Mouse (Mus musculus) kidney, postnatal 36 days (tissue): ENCODE measurements at regions not wholly inside any gene's neighbourhood (a gene's known extent, or its start where the extent isn't known, plus 50 kb on each side); places are given as distances from the start of the nearest gene placed in this dataset.
"Not testable (repeated sequence)": the region's sequence is repeated elsewhere in the genome, so short reads cannot be mapped to it uniquely, and the experiment has no call there.

ENCODE experiments used
- DNase-seq, 2 experiments: peaks; one replicate each; pipeline ENCODE4 v3.0.0; 2021 to 2022; ENCODE audit warnings: mixed read lengths in 2 of 2

GRCm38 (mm10) chr3:80081210-80081609 lies 196.9 kb downstream of the Fam198b start:
- DNase-seq: no peak

DNA sequence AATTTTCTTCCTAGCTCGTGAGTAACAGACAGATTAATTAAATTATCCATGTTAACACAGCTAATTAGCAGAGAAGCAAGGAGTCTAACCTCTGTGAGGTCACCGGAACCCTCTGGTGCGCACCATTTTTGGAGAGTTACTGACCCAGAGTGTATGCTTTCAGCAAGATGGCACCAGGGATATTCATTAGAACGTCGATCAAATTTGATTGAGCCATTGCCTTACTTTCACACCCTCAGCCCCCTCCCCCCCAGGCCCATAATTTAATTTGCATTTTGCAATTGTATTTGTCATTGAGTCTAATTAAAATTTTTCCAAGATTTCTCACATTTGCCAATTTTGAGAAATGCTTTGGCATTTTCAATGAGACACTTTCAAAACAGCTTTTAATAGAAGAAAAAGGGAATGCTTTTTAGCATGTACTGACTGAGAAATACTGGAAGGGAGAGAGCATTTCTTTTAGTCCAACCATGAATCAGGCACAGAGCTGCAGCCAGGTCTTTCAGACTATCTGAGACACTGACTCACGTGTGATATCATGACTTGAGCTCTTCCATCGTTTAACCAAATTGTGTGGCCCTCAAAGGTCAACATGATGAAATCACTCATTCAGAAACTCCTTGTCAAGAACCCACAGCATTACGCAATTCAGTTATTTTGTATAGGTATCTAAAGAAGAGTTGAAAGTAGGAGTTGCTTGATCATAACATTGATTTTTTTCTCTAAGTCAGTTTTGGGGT lies 198.6 kb downstream of the Fam198b start:
- no peak for DNase-seq

GRCm38 (mm10) chr3:80084168-80084567 lies 199.8 kb downstream of the Fam198b start:
- no peak for DNase-seq

GRCm38 (mm10) chr3:80099625-80100024 lies 215.3 kb downstream of the Fam198b start:
- peak; percentile 53 to 61 for DNase-seq

DNA sequence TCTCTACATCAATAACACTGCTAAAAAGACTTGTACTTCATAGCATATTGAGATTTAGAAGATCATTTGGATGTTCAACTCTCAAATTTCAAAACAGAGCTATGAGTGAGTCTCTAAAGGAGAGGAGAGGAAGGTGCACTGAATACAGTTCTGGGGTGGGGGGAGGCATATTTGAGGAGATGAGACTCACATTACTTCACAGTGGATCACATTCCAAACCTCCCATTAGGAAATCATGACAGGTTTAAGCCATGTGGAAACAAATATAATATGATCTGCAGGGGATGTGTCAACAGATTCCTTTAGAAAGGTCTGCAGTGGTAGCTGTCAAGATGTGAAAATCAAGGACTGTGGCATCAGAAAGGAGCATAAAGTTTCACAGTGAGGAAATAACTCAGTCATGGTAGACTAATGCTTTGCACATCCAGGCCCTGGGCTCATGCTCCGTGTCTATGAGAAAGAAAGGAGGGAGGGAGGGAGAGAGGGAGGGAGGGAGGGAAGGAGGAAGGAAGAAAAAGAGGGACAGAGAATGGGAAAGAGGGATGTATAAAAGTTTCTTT lies 235.9 kb downstream of the Fam198b start:
- DNase-seq: no peak

DNA sequence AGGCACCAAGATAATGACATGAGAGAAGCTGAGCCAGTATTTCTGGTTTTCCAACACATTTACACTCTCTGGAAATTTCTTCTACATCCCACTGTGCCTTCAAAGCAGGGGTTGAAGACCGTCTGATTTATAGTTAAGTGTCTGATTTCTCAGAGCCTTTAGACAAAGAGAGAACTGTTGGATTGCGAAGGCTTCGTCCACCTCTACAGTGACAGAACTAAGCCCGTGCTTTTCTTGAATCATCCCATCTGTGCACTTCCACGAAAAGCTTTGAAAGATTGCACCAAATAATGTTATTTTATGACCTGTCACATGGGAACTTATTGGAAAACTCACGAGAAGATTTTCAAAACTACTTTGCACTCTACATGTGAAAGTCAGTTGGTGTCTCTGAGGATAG lies 239.3 kb downstream of the Fam198b start:
- no peak for DNase-seq

DNA sequence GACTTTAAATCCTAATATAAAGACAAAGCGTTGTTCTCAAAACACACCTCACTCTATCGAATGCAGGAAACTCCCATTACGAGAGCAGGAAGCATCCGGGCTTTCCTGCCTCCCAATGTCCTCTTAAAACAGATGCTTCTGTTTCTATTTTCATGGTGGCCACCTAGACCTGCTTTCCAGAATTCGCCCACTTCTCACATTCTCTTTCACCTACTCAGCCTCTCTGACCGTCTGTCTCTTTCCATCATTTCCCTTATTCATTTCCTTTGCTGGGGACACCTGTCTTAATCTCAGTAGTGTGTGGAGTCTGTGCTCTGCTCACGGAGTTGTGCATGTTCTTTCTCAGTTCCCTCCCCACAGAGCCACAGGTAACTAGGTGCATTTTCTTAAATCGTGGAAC lies 240.3 kb downstream of the Fam198b start:
- DNase-seq: no peak

GRCm38 (mm10) chr3:80141697-80142096 lies 257.4 kb downstream of the Fam198b start:
- DNase-seq: no peak

GRCm38 (mm10) chr3:80160473-80160872 lies 276.1 kb downstream of the Fam198b start:
- DNase-seq: no peak

DNA sequence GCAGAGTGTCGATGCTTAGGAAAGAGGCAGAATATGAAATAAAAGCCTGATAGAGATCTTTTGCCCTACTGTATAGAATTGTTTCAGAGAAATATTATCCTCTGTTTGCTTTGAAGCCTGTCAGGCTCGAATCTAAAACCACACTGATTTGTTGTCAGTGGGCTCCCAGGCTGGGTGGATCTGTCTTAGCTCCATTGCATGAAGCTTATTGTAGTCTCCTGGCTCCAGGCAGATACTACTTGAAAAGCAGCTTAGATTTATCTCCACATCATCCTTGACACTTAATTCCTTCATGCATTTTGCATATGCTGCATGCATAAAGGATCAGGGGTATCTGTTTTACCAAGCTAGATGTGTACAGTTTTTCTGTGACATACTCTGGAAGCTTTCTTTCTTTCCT lies 297.4 kb downstream of the Fam198b start:
- DNase-seq: no peak

DNA sequence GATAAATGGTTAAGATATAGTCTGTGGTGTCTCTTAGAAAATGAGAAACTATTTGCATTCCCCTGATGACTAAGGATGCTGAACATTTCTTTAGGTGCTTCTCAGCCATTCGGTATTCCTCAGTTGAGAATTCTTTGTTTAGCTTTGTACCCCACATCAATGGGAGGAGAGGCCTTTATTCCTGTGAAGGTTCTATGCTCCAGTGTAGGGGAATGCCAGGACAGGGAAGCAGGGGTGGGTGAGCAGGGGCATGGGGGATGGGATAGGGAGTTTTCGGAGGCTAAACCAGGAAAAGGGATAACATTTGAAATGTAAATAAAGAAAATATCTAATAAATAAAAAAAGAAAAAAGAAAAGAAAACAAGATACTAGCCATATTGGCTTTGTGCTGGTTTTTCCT lies 297.8 kb downstream of the Fam198b start:
- DNase-seq: not testable (repeated sequence)

DNA sequence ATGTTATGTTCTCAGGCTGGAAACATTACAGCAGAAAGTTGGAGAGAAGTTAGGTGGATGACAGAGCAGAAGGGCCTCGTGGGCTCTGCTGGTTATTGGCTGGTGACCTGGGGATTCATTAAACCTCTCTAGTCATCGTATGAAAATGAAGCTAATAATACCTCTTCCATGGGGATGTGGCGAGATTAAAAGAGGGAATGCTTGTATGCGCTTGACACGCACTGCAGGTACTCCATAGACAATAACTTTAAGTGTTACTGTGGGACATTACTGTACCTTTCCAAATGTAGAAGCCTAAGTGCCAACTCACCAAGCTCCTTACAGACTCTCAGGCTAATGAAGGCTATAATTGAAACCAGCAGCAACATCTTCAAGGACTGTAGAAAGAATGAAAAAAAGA lies 303.1 kb downstream of the Fam198b start:
- DNase-seq: no peak

DNA sequence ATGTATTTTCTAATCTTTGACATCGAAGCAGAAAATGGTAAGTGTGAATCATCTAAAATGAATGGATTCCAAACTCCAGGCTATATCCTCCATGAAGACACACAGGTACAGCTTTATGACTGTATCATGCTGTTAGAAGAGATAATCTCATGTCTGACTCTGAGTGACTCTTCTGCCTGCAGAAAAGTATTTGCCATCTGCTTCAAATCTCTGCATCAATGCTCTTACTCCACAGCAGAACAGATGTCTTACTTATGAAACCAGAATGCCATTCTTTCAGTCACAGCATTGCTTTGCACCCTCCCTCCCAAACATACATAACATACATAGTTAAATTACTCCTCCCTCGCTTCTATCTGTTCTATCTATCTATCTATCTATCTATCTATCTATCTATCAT lies 316.6 kb downstream of the Fam198b start:
- no peak for DNase-seq

- DNase-seq: no peak
Observed at GRCm38 (mm10) chr3:80204821-80205220, 320.5 kb downstream of the Fam198b start.

GRCm38 (mm10) chr3:80205351-80205750 lies 321.0 kb downstream of the Fam198b start:
- DNase-seq: no peak

- DNase-seq: no peak
Observed at GRCm38 (mm10) chr3:80207022-80207421, 322.7 kb downstream of the Fam198b start.

- DNase-seq: no peak
Observed at GRCm38 (mm10) chr3:80208028-80208427, 323.7 kb downstream of the Fam198b start.

GRCm38 (mm10) chr3:80209596-80209995 lies 325.3 kb downstream of the Fam198b start:
- no peak for DNase-seq

- DNase-seq: no peak
Observed at GRCm38 (mm10) chr3:80211323-80212109, 327.2 kb downstream of the Fam198b start.

- no peak for DNase-seq
Observed at GRCm38 (mm10) chr3:80248611-80249010, 364.3 kb downstream of the Fam198b start.

- no peak for DNase-seq
Observed at GRCm38 (mm10) chr3:80249974-80250373, 365.6 kb downstream of the Fam198b start.

GRCm38 (mm10) chr3:80255304-80255703 lies 371.0 kb downstream of the Fam198b start:
- no peak for DNase-seq

DNA sequence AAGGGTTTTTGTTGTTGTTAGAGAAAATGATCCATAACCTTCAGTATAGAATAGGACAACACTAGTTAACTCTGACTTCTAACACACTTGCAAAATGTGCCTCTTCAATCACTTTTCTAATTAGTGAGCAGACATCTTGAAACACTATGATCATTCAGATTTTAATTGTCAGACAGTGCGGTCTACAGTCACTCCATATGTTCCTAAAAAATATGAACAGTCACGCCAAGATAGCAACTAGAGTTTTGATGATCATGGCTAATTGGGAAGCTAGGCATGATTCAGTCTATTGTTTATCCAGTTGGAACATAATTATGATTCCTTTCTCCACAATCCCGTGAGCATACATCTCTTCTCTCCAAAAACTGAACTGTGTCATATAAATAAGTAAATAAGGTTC lies 372.1 kb downstream of the Fam198b start:
- no peak for DNase-seq

- DNase-seq: no peak
Observed at GRCm38 (mm10) chr3:80263095-80263494, 378.8 kb downstream of the Fam198b start.
